Mouse (Mus musculus) cerebellum, adult 2 months (tissue): ENCODE measurements at regions not wholly inside any gene's neighbourhood (a gene's known extent, or its start where the extent isn't known, plus 50 kb on each side); places are given as distances from the start of the nearest gene placed in this dataset.

ENCODE experiments used
- DNase-seq, 2 experiments: peaks; one replicate each; pipeline ENCODE4 v3.0.0; 2021
- H3K27ac ChIP-seq: fragments of 200-500 bp; 2 replicates; pipeline ENCODE4 v1.5.1; 2012; ENCODE audit warnings: low read length, control low read depth, inconsistent platforms; ENCODE audit not compliant: insufficient read depth
- H3K27me3 ChIP-seq: fragments of 200-500 bp; 2 replicates; pipeline ENCODE4 v1.6.1; 2012; ENCODE audit warnings: inconsistent platforms, mild to moderate bottlenecking, low read length, moderate library complexity; ENCODE audit not compliant: control insufficient read depth, insufficient read depth
- H3K4me1 ChIP-seq: fragments of 200-500 bp; 2 replicates; pipeline ENCODE4 v1.6.1; 2011; ENCODE audit warnings: low read length; ENCODE audit not compliant: control insufficient read depth, insufficient read depth
- H3K4me3 ChIP-seq: fragments of 200-500 bp; replicated peaks from 2 replicates; pipeline ENCODE3; 2011; ENCODE audit warnings: mild to moderate bottlenecking, low read depth, low read length, control low read depth; ENCODE audit not compliant: insufficient read depth
- CTCF ChIP-seq: fragments of 200-500 bp; IDR thresholded peaks from 2 replicates; pipeline ENCODE4 v1.5.1; 2011; ENCODE audit warnings: low read depth, mild to moderate bottlenecking, control low read depth, low read length, moderate library complexity, borderline replicate concordance; ENCODE audit not compliant: insufficient read depth
- POLR2A ChIP-seq: fragments of 200-500 bp; IDR thresholded peaks from 2 replicates; pipeline ENCODE4 v1.6.1; 2011; ENCODE audit warnings: low read length, control low read depth, borderline replicate concordance; ENCODE audit not compliant: insufficient read depth
- WGBS: fragments of 180-500 bp; shearing (Covaris S2); methylation state at CpG from one replicate; pipeline ENCODE4 v1.1.7; 2018; 5-methylcytosine and 5-hydroxymethylcytosine counted together

DNA sequence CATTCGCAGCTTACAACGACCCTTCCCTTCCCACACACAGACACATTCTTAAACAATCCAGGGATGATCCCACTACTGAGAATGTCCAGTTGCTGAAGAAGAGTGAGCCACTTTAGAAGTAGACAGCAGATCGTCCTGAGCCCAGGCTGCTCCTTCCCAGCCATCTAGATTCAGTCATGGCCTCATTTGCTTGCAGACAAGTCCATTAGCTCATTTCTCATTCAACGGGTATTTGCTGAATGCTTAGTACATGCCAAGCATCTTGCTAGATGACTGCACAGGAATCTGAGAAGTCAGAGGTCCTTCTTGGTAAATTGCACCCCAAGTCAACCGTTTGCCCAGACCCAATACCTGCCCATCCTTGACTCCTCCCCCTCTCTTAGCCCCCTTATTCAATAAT, 57.8 kb downstream of the Ier5 start:
- no peak overlapping the region for H3K4me3 ChIP-seq
- DNase-seq = no peak
- 89% methylated on average over 5 of the region's 5 CpGs for WGBS
- TF ChIP-seq POLR2A (no peak), CTCF (no peak)
- H3K4me1 ChIP-seq = peaks cover 13% of the 10 kb centered on the region; the same call in 1 of the 2 replicates
- H3K27me3 ChIP-seq = no peaks in the 10 kb centered on the region
- H3K27ac ChIP-seq = no peak overlapping the region

DNA sequence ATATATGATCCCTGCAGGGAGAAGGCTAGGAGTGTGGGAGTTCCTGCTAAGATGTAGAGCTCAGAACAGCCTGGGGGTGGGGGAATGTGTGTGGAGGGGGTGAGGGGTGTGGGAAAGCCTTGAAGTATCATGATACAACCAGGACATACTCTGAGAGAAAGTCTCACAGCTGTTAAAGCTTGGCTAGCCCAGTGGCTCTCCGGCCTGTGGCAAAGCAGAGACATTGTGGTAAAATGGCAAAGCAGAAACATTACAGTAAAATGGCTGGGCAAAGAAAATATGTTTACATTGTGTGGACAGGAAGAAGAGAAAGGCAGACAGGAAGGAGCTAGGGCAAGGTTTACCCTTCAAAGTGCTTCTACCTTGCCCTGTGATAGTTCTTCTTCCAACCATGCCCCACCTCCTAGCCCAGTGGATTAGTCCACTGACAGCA, 58.5 kb downstream of the Ier5 start:
- H3K4me1 ChIP-seq = peaks cover 13% of the 10 kb centered on the region; the same call in 1 of the 2 replicates
- TF ChIP-seq POLR2A = no peak
- TF ChIP-seq CTCF = no peak
- no peak overlapping the region for H3K4me3 ChIP-seq
- no peak for DNase-seq
- 88% methylated on average over 1 of the region's 1 CpGs for WGBS
- no peak overlapping the region for H3K27ac ChIP-seq
- H3K27me3 ChIP-seq = no peaks in the 10 kb centered on the region

DNA sequence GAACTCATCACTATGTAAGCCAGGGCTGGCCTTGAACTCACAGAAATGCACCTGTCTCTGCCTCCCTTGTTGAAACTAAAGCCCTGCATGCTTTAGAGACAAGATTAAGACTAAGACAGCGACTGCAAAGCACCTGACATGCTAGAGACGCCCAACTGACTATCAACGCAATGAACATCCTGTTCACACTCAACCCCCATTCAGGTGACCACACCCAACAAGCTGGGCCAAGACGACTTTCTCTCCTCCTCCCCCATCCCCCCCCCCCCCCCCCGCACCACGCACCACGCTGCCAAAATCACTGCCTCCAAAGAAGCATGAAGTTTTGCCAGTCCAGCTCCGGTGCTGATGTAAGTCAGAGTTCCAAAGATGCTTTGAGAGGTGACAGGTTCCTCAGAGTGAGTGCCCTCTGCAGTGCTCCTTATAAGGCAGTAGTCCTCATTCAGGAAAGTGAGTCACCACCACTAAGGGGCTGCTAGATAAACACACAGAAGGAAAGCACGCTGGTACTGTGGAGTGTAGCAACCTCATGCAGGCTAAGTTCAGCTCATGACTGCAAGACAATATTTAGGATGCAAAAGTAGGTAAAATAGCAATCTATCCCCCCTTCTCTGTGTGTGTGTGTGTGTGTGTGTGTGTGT, 59.2 kb downstream of the Ier5 start:
- H3K27me3 ChIP-seq = no peaks in the 10 kb centered on the region

DNA sequence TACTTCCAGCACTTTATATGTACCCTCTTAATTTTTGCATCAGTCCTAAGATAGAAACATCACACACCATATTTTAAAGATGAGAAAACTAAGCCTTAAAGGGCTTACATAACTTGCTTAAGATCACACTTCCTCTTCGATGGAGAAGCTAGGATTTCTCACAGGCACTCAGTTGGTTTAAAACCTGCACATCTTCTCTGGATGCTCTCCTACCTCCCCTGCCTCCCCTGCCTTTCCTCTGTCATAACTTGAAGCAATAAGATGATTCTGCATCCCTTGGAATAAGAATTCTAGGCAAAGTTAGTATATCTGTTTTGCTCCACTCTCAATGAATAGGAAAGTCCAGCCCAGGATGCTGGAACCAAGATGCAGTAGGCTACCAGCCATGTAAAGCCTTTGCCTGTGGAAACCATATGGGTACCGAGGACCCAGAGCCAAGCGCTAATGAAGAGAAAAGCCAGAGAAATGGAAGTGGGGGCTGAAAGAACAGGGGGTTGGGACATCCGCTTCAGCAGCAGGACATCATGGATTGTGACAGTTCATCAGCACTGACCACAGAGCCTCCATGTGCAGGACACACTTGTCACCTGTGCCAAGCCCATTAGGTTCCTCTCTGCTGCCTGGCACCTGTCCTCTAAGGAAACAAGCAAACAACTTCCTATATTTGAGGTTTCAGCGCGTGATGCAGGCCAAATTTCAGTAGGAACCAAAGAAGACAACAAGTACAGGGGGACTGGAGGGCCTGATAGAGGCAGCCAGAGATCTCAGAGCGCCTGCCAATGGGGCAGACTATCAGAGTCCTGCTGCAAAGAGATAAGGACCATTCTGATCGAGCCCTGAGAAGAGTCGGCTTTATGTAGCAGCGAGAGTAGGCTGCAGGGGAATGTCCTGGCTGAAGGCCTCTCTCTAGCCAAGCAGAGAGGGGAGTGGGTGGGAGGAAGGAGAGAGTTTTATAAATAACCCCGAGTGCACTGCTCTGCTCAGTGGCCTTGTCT, 60.5 kb downstream of the Ier5 start:
- WGBS = 15% methylated on average over 11 of the region's 11 CpGs
- peak; percentile 76 to 90 for DNase-seq
- Histone ChIP-seq H3K4me3 (no peak overlapping the region), H3K27ac (peak overlapping the region; percentile 27; the same call in 1 of the 2 replicates), H3K4me1 (peaks cover 13% of the 10 kb centered on the region; the same call in 1 of the 2 replicates), H3K27me3 (no peaks in the 10 kb centered on the region)
- no peak for TF ChIP-seq POLR2A
- TF ChIP-seq CTCF = no peak

More for the DNA sequence above, 59.2 kb downstream of the Ier5 start:
- TF ChIP-seq POLR2A = no peak
- no peak for TF ChIP-seq CTCF
- 60% methylated on average over 9 of the region's 9 CpGs for WGBS
- no peak overlapping the region for H3K4me3 ChIP-seq
- peaks cover 13% of the 10 kb centered on the region; the same call in 1 of the 2 replicates for H3K4me1 ChIP-seq
- no peak for DNase-seq
- no peak overlapping the region for H3K27ac ChIP-seq

DNA sequence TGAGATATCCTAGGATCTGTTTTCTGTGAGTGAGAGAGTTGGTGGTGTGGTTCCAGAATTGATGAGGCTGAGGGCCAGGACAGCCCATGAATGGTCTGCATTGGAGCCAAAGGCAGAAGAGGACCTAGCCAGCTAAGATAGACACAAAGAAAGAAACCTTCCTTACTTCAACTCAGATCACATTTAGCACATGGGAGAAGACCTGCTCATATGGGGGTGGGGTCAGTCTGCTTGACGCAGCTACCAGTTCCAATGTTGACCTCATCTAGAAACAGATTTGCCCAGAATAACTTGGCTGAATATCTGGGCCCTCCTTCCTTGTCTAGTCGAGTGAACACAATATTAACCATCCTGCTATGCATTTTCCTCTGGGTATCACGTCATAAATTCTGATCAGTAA, 62.0 kb downstream of the Ier5 start:
- no peak overlapping the region for H3K27ac ChIP-seq
- 26% methylated on average over 3 of the region's 3 CpGs for WGBS
- no peak for DNase-seq

DNA sequence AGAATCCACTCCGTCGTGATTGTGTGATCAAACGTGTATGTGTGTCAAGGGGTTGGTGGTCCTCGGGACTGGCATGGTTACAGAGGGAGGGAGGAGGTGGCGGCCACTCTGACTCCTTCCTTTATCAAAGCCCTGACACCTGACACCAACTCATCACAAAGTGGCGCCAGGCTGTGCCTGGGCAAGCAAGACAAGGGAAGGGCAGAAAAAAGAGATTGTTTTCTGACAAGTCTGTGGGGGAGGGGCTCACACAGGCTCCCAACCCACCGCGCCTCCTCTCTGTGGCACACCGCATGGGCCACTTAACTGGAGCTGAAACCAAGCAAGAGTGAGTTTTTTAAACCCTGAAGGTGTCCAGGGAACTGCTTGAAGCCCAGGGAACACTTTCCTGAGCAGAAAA, 68.5 kb downstream of the Ier5 start:
- TF ChIP-seq CTCF = no peak
- TF ChIP-seq POLR2A = no peak
- Histone ChIP-seq H3K27me3 (no peaks in the 10 kb centered on the region), H3K27ac (no peak overlapping the region), H3K4me3 (no peak overlapping the region), H3K4me1 (no peaks in the 10 kb centered on the region)
- no peak for DNase-seq
- 69% methylated on average over 9 of the region's 9 CpGs for WGBS

More for the DNA sequence above, 62.0 kb downstream of the Ier5 start:
- TF ChIP-seq POLR2A (no peak), CTCF (no peak)
- Histone ChIP-seq H3K4me3 (no peak overlapping the region), H3K27me3 (no peaks in the 10 kb centered on the region), H3K4me1 (peaks cover 13% of the 10 kb centered on the region; the same call in 1 of the 2 replicates)

DNA sequence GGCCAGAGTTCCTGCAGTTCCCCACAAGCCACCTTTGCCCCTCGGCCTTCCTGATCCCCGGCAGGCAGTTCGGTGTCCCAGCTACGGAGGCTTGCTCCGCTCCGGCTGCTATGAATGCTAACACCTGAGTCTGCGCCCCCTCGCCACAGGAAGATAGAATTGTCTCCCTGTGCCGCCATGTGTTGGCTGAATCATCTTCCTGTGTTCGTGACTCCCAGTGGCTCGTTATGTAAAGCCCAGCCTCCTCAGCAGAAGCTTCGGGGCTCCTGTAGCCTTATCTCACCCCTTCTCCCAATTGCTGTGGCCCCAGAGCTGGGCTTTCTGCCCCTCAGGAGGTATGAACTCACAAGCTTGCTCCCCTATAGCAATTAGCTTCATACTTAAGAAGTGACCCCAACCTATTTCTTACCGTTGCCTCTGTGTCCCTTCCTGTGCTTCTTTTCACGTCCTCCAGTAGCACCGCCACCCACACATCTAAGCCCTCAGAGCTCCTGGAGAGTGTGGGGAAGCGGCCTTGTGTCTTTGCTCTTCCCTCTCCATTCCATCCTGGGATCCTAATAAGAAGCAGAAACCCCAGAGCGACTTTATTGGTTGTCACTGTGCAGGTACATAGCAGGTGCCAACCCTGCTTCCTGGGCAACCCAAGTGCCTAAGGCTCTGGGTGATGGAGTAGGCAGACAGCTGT, 70.1 kb downstream of the Ier5 start:
- Histone ChIP-seq H3K4me1 (no peaks in the 10 kb centered on the region), H3K27ac (no peak overlapping the region), H3K4me3 (no peak overlapping the region), H3K27me3 (no peaks in the 10 kb centered on the region)
- WGBS = 91% methylated on average over 17 of the region's 17 CpGs
- TF ChIP-seq POLR2A (no peak), CTCF (no peak)
- DNase-seq = no peak

DNA sequence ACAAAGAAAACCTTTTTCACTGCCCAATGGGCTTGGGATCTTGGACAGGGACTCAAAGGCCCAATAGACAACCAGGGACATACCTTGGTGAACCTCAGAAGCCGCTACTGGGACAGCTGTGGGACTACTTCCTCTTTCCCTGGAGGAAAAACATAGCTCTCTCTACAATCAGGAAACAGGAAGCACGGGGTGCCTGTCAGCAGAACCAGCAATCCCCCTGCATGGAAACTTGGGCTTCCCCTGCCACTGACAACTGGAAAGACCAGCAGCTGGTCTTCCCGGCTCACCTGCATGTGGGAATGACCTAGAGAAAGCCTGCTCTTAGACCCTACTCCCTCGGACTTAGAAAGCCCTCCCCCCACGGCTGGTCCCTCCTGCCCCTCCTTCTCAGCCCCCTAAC, 70.7 kb downstream of the Ier5 start:
- 78% methylated on average over 5 of the region's 5 CpGs for WGBS
- DNase-seq = no peak
- Histone ChIP-seq H3K4me1 (no peaks in the 10 kb centered on the region), H3K4me3 (no peak overlapping the region), H3K27me3 (no peaks in the 10 kb centered on the region), H3K27ac (no peak overlapping the region)
- TF ChIP-seq CTCF (no peak), POLR2A (no peak)
